Mouse (Mus musculus) cerebellum, postnatal 14 days (tissue): ENCODE measurements around the gene Avil.

ENCODE experiments used
- DNase-seq, 2 experiments: peaks; one replicate each; pipeline ENCODE4 v3.0.0; 2021; ENCODE audit warnings: mixed read lengths in 2 of 2

The Avil gene

DNA sequence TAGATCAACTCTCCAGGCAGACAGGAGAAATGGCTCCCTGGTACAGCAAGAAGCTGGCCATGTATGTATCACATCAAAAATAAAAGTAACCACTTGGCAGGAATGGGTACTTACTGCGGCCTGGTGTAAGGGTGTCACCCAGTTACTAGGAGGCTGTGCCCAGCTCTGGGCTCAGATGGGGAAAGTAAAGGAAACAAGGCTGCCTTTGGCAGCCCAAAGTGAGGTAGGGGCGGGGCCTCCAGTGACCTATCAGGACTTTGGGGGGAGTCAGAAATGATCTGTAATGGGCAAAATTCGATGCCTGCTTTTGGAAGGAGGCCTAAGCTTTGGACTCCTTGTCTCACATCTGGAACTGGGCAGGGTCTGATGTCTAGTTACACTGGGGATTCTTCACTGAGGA, 18.8 kb upstream of the Avil start:
- DNase-seq: no peak

DNA sequence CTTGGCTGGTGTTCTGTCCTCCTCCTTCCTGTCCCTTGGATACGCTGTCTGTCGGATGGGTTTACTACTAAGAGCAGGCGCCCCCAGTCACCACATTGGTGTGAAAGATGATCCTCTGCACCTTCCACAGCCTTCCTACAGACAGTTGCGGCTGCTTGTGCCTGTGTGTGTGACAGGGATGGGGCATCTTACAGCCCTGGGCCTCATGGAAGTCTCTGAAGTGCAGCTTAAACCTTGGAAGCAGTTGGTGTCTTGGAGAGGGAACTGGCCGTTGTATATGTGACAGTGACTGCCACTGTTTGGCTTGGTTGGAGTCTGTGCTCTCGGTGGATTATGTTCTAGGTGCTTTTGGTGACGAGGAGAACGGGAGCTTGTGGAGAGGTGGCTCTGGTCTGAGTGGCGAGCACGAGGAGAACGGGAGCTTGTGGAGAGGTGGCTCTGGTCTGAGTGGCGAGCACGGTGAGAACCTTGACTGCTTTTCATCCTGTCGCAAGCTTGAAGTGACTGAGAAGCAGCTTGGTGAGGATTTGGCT, 17.2 kb upstream of the Avil start:
- DNase-seq: no peak

DNA sequence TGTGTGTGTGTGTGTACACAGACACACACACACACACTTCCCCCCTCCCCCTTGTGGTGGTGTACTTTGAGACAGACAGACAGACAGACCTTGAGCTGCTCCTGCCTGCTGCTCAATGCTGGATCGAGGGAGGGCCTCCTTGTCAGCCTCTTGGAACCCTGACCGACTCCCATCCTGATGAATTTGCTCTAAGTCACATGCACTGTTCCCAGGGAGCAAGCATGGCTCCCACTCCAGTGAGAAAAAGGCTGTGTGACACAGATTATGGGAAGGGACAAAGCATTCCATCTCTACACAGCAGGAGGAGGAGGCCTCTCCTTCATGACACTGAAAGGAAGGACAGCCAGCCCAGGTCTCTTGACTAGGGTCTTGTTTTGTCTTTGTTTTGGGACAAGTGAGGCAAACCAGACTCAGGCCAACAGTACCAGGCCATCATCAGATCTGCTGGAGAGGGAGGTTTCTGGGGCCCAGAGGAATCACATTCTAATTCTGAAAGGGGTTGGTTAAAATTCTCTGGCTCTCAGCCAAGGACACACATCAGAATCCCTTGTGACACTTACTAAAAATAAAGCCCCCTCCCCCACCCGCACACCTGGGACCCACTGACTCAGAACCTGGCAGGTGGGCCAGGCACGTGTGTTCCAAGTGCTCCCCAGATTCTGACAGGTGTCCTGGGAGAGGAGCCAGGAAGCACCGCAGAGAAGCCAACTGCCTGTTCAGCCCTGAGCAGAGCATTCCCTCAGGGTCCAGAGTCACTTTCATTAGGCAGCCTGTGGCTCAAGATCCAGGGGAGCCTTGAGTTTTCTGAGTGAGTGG, 16.1 kb upstream of the Avil start:
- DNase-seq: peak; percentile 90 to 91

DNA sequence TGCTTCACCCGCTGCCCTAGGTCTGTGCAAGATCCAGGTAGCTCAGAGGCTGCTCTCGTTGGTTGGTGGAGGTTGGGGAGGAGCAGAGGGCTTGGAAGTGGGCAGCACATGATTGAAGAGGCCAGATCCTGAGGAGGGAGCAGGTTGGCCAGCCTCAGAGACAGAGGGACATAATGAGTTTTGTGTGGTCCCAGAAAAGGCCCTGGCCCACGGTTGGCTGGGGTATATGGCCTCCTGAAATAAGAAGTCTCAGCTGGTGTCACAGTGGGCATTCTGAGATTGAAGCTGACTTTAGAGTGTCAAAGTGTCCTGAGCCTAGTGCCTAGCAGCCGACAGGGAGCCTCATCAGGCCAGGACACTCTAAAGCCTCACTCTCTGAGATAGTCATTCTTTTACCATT, 15.4 kb upstream of the Avil start:
- DNase-seq: peak in 1 of 2 experiments; percentile 41

DNA sequence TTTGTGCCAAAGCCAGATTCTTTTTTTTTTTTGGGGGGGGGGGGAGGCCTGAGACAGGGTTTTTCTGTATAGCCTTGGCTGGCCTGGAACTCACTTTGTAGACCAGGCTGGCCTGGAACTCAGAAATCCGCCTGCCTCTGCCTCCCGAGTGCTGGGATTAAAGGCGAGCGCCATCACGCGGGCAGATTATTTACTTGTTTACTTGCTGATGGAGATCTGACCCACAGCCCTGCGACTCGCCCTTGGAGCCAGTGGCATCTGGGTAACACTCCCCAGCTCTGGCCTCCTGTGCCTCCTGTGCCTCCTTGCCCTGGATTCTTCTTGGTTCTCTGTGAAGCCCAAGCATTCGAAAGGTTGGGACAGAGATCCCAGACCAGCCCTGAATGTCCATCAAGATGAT, 14.9 kb upstream of the Avil start:
- no peak for DNase-seq

DNA sequence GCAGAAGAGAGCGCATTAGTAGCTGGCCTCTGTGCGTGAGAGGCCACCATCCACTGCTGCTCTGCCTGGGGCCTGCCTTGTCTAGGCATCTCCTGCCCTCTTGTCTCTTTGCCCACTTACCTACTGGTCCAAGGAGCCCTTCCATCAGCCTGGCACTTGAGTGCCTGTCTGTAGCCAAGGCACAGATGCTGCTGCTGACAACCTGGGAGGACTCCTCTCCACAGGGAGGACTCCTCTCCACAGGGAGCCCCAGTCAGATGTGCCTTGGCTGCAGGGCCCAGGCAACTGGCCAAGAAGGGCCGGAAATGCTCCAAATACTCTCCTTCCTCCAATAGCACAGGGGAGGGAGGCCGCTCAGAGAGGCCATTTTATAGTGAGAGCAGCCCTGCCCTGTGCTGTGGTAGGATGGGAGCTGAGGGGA, 14.0 kb upstream of the Avil start:
- DNase-seq: peak; percentile 96 to 97

DNA sequence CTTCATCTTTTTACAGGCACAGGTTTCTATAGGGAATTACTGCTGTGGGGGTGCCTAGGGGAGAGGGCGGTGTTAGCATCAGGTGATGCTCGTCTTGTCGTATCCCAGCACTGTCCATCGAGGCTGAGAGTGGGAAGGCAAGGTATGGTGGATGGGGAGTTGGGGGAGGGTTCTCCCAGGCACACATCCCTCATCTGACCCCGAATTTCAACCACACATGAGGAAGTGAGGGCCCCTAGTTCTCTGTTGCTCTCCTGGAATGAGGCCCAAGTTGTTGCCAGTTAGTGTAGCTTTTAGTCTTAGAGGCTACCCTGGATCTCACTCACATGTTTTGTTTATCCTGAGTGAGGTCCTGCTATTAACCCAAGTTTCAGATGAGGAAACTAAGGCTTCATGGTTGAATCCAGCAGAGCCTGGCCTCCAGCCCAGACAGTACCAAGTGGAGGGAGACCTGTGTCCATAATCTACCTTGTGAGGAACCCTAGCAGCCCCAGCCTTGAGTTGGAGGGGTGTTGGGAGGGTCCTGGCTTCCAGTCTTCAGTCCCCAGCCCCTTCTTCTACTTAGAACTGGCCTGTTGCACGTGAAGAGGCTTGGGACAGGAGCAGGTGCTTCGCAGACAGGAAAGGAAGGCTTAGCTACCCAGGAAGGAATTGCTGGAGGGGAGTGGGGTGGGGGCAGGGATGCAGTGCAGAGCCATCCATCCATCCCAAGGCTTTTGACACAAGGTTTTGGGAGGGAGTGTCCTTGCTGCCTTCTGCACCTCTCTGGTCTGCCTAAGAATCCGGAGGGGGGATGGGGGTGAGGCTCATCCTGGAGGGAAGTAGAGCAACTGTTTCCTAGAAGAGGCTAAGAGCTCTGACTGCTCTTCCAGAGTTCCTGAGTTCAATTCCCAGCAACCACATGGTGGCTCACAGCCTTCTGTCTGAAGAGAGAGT, 13.1 kb upstream of the Avil start:
- peak in 1 of 2 experiments; percentile 40 for DNase-seq

DNA sequence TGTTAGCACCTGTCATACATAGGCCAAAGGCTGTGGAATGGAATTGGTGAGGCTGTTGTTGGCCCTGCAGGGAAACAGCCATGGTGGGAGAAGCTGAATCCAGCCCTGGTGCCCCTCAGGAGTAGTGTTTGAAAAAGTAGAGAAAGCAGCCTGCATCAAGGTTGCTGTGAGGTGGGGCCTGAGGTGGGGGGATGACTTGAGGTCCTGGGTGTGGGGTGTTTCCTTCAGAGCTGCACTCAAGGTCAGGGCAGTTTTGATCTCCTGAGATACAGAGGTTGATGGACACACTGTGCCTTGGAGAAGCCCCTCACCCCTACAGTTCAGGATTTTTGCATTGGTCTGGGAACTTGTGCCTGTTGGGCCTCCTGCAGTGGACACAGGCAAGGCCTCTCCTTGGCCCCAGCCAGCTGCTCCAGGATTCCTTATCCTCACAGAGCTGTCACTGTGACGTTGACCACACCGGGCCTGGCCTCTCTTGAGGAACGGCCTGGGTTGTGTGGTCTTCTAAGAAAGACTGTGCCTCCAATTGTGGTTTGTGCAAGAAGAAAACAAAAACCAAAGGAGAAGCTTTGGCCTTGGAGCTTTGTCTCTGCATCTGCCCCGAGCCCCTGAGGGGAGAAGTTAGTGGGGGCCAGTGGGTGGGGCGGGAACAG, 11.9 kb upstream of the Avil start:
- DNase-seq: no peak

DNA sequence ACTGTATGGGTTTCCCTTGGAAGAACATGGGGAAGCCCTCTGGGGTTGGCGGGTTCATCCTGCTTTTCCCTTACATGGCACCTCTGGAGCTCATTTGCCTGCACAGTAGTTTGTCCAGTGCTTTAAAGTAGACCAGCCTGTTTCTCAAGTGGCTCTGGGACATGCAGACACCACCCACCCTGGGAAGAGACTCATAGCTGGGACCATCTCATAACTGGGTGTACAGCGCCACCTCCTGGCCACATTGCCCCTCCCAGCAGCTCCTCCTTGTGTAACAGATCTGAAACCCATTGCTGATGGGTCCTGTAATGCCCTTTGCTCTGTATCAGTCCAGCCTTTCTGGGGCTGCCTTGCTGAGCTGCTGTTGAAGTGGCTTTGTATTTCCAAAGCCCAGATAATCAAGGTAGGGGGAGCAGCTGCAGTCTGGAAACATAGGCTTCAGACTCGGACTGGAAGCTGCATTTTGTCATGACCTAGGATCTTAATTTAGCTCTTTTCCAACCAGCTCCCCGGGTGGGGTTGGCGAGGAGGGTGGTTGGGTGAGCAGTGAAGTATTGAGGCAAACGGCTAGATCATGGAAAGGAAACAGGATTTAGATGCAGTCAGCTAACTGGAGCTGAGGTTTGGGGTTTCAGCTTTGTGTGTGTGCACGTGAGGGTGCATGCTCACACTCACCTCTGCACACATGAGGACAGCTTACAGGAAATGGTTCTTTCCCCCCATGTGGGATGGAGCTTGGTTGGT, 10.0 kb upstream of the Avil start:
- DNase-seq: peak; percentile 87 to 95

DNA sequence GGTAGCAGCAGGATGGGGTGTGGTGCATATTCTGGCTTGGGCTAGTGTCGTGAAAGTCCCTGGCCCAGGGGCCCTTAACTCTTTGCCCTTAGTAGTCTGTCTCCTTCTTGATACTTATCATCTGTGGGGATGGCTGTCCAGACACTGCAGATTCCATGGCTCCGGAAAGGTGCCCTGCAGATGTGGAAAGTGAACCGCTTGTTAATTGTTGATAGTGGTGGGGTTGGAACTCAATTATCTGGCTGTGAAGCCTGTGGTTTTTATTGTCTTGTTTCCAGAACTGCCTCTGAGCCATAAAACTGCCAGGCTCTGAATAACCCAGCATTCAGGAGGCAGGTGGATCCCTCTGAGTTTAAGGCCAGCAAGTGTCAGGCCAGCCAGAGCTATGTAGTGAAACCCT, 8.8 kb upstream of the Avil start:
- no peak for DNase-seq

DNA sequence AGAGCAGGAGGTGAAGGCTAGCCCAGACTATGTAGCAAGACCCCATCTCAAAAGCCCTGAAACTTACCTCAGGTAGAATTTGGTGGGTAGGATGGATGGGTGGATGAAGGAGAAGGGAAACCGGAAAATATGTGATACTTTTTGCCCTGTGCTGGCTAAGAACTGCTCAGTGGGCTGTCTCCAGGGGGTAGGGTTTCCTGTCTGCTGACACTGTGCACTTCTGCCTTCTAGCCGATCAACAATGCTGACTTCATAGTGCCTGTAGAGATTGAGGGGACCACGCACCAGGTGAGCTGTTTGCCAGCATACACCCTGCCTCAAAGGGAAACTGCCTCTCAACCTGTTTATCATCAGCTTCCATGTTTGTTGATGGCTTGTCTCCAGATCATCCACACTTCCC, 6.9 kb upstream of the Avil start:
- no peak for DNase-seq

DNA sequence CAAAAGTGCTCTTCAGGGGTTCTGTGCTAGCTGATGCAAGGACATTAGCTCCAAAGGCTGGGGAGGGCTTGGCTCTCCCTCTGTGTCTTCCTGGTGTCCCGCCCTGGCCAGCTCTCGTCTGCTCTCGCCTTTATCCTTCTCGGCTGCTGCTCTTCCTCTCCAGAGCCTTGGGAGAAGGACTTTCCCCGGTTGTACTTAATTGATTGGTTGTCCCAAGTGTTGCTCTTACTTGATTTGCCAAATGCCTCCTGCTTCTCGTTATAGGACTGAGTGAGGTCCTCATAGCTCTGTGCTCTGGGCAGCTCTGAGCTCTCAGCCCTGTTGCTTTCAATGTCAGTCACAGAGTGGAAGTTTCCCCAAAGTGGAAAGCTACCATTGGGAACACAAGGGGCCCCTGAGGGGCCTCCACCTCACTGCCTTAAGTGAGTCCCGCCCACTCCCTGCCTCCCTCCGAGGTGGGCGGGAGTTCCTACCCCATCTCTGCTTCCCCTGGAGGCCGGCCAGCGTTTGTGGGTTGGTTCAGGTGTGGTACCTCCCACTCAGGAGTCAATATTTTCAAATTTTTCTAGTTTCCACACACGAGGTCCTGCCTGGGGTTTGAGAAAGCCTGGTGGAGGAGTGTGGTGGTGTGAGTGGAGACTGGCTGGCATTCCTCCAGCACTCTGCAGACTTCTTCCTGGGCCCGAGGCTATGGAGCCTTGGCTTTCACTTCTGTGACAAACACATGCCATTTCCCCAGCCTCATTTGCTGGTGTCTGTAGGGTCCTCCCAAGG, 3.0 kb upstream of the Avil start:
- DNase-seq: peak; percentile 41 to 59

DNA sequence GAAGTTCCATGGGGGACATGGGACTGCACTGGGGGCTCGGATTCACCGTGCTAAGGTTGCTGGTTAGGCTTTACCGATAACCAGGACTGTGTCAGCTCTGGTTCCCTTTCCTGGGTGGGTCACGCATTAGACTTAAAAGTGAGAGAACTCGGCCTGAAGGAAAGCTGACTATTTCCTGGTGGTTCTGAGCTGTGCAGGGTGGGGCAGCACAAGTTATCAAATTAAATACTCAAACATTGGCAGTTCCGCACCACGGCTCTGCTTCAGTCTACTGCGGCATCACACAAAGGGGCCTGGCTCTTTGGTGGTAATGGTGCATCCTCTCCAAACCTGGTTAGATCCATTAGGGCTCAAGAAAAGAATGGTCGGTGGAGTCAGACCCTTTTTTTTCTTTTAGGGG, 788 bp downstream of the Avil start:
- DNase-seq: no peak

DNA sequence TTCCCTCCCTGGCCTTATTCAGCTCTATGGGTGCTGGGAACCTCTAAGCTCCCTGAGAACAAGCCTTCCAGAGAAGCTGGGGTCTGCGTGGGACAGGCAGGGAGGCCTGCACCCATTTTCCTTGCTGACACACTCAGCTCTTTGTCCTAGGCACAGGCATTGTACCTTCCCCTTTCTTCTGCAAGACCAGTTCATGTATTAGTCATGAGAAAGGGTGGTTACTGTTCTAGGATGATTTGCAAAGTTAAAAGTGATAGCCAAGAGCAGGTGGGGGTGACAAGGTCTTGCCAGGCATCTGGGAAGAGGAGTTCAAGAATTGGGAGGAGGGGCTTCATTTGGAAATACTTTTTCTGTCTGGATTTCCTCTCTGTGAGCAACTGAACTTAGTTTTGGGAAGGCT, 1.5 kb downstream of the Avil start:
- no peak for DNase-seq

DNA sequence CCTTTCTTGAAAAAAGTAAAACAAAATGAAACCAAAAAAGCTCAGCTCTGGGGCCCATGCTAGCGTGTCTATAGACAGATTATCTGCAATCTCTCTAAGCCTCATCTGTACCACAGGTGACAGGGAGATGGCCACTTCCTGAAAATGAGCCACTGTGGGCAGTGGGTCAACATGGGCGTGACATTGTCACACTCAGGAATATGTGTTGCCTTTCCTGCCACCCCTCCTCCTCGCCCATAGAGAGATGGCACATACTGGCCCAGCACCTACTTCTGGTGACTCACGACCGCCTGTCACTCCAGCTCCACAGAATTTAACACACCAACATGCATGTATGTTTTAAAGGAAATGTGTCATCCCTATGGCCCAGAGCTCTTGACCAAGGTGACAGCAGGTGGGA, 2.3 kb downstream of the Avil start:
- no peak for DNase-seq

DNA sequence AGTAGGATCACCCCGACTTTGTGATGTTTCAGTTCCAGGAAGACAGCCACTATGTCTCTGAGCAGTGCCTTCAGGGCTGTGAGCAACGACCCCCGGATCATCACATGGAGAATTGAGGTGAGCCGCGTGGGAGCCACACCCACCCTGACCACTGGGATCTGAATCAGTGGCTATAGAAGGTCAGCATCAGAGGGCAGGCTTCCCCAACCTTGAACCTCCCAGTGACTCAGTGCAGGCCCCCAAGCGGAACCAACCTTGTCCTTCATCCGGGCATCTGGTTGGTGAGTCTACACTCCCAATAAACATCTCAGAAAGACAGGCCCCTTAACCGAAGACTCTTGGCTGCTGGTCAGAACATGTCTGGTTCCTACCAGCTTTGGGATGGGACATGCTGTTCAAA, 2.8 kb downstream of the Avil start:
- no peak for DNase-seq

DNA sequence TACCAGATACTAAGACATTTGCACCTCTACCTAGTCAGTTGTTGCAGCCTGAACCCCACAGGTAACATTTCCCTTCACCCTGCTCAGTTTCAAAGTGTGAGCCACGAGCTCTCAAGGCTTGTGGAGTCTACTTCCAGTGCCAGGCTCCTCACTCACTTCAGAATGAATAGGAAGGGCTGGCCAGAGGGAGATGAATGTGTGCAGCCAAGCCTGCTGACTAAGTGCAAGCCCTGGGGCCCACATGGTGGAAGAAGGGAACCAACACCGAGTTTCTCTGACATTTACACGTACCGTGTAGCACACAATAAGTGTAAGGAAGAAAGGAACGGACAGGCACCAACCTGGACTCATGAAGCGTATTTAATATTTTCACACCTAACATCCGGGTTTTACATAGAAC, 3.3 kb downstream of the Avil start:
- DNase-seq: no peak

DNA sequence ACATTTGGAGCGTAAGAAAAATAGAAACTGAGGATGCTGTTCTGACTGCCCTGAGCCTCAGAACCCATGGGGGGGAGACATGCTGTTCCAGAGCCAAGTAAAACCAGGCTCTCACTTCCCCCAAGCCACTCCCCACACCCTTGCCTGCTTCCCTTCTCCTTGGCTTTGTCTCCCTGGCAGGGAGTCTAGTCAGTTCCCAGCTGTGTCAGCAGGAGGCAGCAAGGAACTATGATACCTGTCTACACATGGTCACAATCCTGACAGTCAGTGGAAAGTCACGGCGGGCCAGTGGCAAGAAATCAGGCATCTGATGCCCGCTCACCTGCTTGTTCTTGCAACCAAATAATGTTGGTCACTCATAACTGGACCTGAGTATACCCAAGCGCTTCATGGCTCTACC, 16.0 kb downstream of the Avil start:
- no peak for DNase-seq

DNA sequence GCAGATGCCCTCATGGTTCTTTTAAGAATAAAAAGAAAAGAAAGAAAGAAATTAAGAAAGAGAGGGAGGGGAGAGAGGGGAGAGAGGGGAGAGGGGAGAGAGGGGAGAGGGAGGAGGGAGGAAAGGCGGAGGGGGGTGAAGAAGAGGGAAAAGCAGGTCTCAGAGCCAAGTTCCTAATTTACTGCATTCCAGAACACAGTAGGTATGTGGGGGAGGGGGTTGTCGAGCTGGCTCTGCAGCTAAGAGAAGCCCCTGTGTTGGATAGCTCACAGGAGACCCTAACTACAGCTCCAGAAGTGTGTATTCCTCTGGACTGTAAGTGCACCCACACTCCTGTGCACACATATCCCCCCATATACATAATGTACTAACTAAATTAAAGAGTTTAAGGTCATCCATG, 16.6 kb downstream of the Avil start:
- no peak for DNase-seq

DNA sequence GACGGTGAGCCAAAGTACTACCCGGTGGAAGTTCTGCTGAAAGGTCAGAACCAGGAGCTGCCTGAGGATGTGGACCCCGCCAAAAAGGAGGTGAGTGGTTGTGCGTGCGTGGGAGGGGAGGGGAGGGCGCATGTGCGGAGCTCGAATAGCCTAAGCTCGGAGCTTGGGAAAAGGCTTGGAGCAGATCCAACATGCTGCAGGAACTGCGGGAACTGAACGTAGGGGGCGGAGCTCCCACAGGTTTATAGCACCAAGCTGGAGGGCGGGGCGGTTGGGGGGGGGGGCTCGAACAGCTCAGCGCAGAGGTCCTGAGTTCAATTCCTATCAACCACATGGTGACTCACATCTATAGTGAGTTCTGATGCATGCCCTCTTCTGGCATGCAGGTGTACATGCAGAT, 17.9 kb downstream of the Avil start:
- no peak for DNase-seq
